Comparison of ENCODE assay signal across 14 mouse cellular contexts in genomic region chr2:50173730-50174528, GRCm38 (mm10).
"Had no signal": no experiment of that assay in that cellular context is flagged by ENCODE, and none has a peak within 500 bp of the region (broad histone marks: within the 10 kb centered on the region; RNA-seq: fewer than 3 reads in every experiment).

No protein-coding gene starts in this region.

- H3K27ac ChIP-seq: limb, embryonic 13.5 days; liver, embryonic 14.5 days; midbrain, embryonic 12.5 days; neural tube, embryonic 12.5 days; stomach, embryonic 15.5 days had no signal

- H3K9me3 ChIP-seq: midbrain, embryonic 12.5 days; neural tube, embryonic 12.5 days; stomach, embryonic 15.5 days had no signal

- H3K4me2 ChIP-seq: limb, embryonic 13.5 days; midbrain, embryonic 12.5 days; neural tube, embryonic 12.5 days; stomach, embryonic 15.5 days had no signal

- DNase-seq: kidney, adult 18-20 months; kidney, postnatal 14 days; left cerebral cortex, postnatal 4 days; lung, adult 2 months; lung, postnatal 36 days; right cerebral cortex, postnatal 14 days; thymus, postnatal 36 days had no signal

- H3K4me1 ChIP-seq: neural tube, embryonic 12.5 days; stomach, embryonic 15.5 days had no signal

- H3K4me3 ChIP-seq: limb, embryonic 13.5 days; midbrain, embryonic 12.5 days; myocyte; neural tube, embryonic 12.5 days; stomach, embryonic 15.5 days had no signal

- H3K36me3 ChIP-seq: midbrain, embryonic 12.5 days; neural tube, embryonic 12.5 days; stomach, embryonic 15.5 days had no signal

- H3K9ac ChIP-seq: limb, embryonic 13.5 days; liver, embryonic 14.5 days; midbrain, embryonic 12.5 days; neural tube, embryonic 12.5 days; stomach, embryonic 15.5 days had no signal

- H3K27me3 ChIP-seq: limb, embryonic 13.5 days; midbrain, embryonic 12.5 days; neural tube, embryonic 12.5 days; stomach, embryonic 15.5 days had no signal

- ATAC-seq: lung, postnatal 0 days had no signal
